Mouse (Mus musculus) bone marrow, adult 2 months (tissue): ENCODE measurements around the gene Acd. TPM values are rescaled to one million over a fixed set of nuclear protein-coding genes. Genes with fewer than 3 reads are reported as not detected.
A peak's percentile ranks its signal among the peaks of the same experiment; 100 is the strongest.

Experiments
- H3K27ac ChIP-seq: fragments of 200-500 bp; 2 replicates; pipeline ENCODE4 v1.5.1; 2012; ENCODE audit warnings: low read depth, mild to moderate bottlenecking, control low read depth, inconsistent platforms, low read length; ENCODE audit not compliant: control insufficient read depth, poor library complexity, insufficient read depth
- H3K4me1 ChIP-seq: fragments of 200-500 bp; 2 replicates; pipeline ENCODE4 v1.6.1; 2011; ENCODE audit warnings: low read length; ENCODE audit not compliant: control insufficient read depth, insufficient read depth
- H3K4me3 ChIP-seq: fragments of 200-500 bp; replicated peaks from 2 replicates; pipeline ENCODE3; 2011; ENCODE audit warnings: mild to moderate bottlenecking, low read depth, low read length, control low read depth; ENCODE audit not compliant: control insufficient read depth
- CTCF ChIP-seq: fragments of 200-500 bp; IDR thresholded peaks from 2 replicates; pipeline ENCODE4 v1.5.1; 2011; ENCODE audit warnings: low read length, control low read depth; ENCODE audit not compliant: control insufficient read depth, insufficient read depth
- POLR2A ChIP-seq: fragments of 200-500 bp; IDR thresholded peaks from 2 replicates; pipeline ENCODE4 v1.6.1; 2011; ENCODE audit warnings: low read depth, mild to moderate bottlenecking, control low read depth, low read length, borderline replicate concordance; ENCODE audit not compliant: control insufficient read depth
- WGBS: fragments of 180-500 bp; shearing (Covaris S2); methylation state at CpG from one replicate; pipeline ENCODE4 v1.1.7; 2018; 5-methylcytosine and 5-hydroxymethylcytosine counted together
- polyA plus RNA-seq: library from polyadenylated mRNA; stranded (reverse); fragments of >200 nt; gene quantifications from 2 replicates; pipeline ENCODE4 v1.2.4, GENCODE M21; 2011; ENCODE audit warnings: low replicate concordance; ENCODE audit not compliant: missing spikeins, insufficient read depth, insufficient read length

The Acd gene
- 26.8 and 33.4 TPM in 2 replicates for polyA plus RNA-seq

- TF ChIP-seq POLR2A (peak; percentile 63; the same call in 1 of the 2 replicates), CTCF (no peak)
- peak within 1 kb of the TSS; percentile 89 for H3K4me3 ChIP-seq
- H3K4me1 ChIP-seq = peaks cover 1% of the 10 kb centered on the region; the same call in 1 of the 2 replicates
- H3K27ac ChIP-seq = peak within 1 kb of the TSS; percentile 80
- under 1% methylated on average over 60 of the region's 60 CpGs for WGBS
These were observed at the start of gene Acd, which contains the start of gene Pard6a for GRCm38 (mm10) chr8:105700966-105701824. TSS of gene Acd (minus strand) at chr8:105701102. TSS of gene Pard6a (plus strand) at chr8:105701148.

GRCm38 (mm10) chr8:105750606-105751005 lies 49.7 kb upstream of the Acd start:
- TF ChIP-seq POLR2A (no peak), CTCF (no peak)
- no peak overlapping the region for H3K4me3 ChIP-seq
- no peak overlapping the region for H3K27ac ChIP-seq
- H3K4me1 ChIP-seq = peaks cover 4% of the 10 kb centered on the region; the same call in 1 of the 2 replicates
- 56% methylated on average over 11 of the region's 11 CpGs for WGBS

DNA sequence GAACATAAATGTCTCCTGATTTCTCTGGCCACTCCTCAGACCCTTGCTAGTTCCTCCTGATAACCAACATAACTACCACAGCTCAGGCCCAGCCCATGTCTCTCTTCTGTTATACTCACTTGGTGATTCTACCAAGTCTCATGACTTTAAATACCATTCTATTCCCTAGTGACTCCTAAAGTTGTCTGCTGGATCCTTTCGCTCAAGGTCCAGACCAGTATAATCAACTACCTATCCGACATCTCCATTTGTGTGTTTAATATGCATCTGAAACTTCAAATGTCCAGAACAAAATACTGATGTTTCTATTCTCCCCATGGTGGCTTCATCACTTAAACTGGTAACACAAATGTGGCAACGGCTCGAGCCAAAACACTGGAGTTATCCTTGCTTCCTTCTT lies 42.4 kb upstream of the Acd start:
- 76% methylated on average over 4 of the region's 4 CpGs for WGBS
- TF ChIP-seq CTCF = no peak
- no peak for TF ChIP-seq POLR2A
- no peaks in the 10 kb centered on the region for H3K4me1 ChIP-seq
- H3K27ac ChIP-seq = no peak overlapping the region
- no peak overlapping the region for H3K4me3 ChIP-seq

GRCm38 (mm10) chr8:105739216-105739615 lies 38.3 kb upstream of the Acd start:
- Histone ChIP-seq H3K4me1 (no peaks in the 10 kb centered on the region), H3K4me3 (no peak overlapping the region), H3K27ac (no peak overlapping the region)
- TF ChIP-seq CTCF = no peak
- 91% methylated on average over 5 of the region's 5 CpGs for WGBS

DNA sequence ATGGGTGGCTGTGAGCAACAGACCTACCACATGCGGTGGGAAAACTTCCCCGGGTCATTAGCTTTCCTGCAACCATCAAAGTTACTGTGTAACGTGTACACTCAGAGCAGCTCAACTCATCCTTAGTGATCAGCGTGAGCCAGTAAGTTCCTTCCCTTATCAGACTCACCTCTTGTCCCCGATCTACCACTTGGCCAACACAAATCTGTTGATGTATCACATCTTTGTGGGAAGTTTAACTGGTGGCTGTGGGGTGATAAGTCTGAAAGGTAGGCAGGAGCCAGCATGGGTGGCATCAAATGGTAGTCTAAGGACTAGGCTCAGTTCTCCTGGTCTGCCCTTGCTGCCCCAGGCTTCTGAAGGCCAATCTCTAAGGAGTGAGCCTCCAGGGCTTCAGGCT lies 31.3 kb upstream of the Acd start:
- H3K27ac ChIP-seq = no peak overlapping the region
- peaks cover 2% of the 10 kb centered on the region for H3K4me1 ChIP-seq
- 64% methylated on average over 5 of the region's 5 CpGs for WGBS
- H3K4me3 ChIP-seq = no peak overlapping the region
- no peak for TF ChIP-seq CTCF
- no peak for TF ChIP-seq POLR2A

- Histone ChIP-seq H3K4me1 (peaks cover 6% of the 10 kb centered on the region), H3K27ac (peak overlapping the region; percentile 44), H3K4me3 (no peak overlapping the region)
- WGBS = 45% methylated on average over 18 of the region's 18 CpGs
- no peak for TF ChIP-seq CTCF
- no peak for TF ChIP-seq POLR2A
These were observed 26.7 kb upstream of the Acd start for GRCm38 (mm10) chr8:105727397-105728124.

DNA sequence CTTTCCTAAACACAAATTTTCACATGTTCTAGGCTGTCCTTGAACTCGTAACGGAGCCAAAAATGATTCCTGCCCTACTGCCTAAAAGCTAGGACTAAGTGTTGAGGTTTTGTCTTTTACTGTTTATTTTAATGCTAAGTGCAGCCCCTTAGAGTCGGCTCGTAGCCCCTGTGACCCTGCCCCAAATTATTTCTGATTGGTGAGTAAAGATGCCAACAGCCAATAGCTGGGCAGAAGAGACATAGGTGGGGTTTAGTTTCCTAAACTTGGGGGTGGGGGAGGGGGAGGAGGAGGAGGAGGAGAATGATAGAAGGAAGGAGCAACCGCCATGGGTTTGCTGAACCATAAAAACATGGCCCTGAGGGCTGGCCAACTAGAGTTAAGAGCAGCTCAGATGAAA lies 24.8 kb upstream of the Acd start:
- Histone ChIP-seq H3K4me3 (no peak overlapping the region), H3K27ac (no peak overlapping the region), H3K4me1 (peaks cover 6% of the 10 kb centered on the region)
- TF ChIP-seq POLR2A = no peak
- no peak for TF ChIP-seq CTCF
- 73% methylated on average over 5 of the region's 5 CpGs for WGBS

DNA sequence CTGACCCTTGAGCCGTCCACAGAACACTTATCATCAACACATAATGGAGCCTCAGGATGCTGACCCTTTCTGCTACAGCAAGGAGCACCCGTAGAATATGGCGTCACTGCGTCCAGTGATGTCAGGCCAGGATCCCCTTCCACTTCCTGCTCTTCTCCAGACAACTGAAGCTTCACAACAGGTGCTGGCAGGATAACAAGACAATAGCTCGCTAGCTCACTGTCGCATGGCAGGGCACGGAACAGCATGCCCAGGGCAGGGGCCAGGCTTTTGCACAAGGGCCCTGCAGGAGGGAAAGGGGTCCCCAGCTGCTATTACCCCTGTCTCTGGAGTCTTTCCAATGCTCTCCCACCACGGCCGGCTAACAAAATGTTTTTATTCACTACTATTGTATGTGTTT lies 22.0 kb upstream of the Acd start:
- Histone ChIP-seq H3K4me1 (peaks cover 6% of the 10 kb centered on the region), H3K27ac (no peak overlapping the region), H3K4me3 (no peak overlapping the region)
- WGBS = 86% methylated on average over 9 of the region's 9 CpGs
- TF ChIP-seq POLR2A (no peak), CTCF (no peak)
